Mouse (Mus musculus): Measurements from ENCODE around the gene Serinc2.

The Serinc2 gene

GRCm38 (mm10) chr4:130316691-130317090 lies 37.7 kb upstream of the Serinc2 start:
- H3K4me3 ChIP-seq (replicated peaks; ENCODE audit: low read length): no peak overlapping the region
- no peaks in the 10 kb centered on the region for H3K9me3 ChIP-seq (ENCODE audit: low read length)
- peaks cover 83% of the 10 kb centered on the region for H3K4me1 ChIP-seq (replicated peaks; ENCODE audit: low read depth, low read length)
- no peak for TF ChIP-seq POU5F1 (IDR thresholded peaks at IDR 0.05; ENCODE audit: borderline replicate concordance, low read length)
- no peak for TF ChIP-seq NANOG (IDR thresholded peaks at IDR 0.05; ENCODE audit: borderline replicate concordance, low read length)
- TF ChIP-seq CTCF (conservative IDR thresholded peaks at IDR 0.05; ENCODE audit: low read length): no peak
- peaks cover 97% of the 10 kb centered on the region for H3K36me3 ChIP-seq (ENCODE audit: insufficient read depth, low read length)
- no peaks in the 10 kb centered on the region for H3K27me3 ChIP-seq (ENCODE audit: insufficient read depth, low read length)

GRCm38 (mm10) chr4:130315771-130316527 lies 36.9 kb upstream of the Serinc2 start:
- no peak for TF ChIP-seq NANOG (IDR thresholded peaks at IDR 0.05; ENCODE audit: borderline replicate concordance, low read length)
- TF ChIP-seq POU5F1 (IDR thresholded peaks at IDR 0.05; ENCODE audit: borderline replicate concordance, low read length): no peak
- no peak for TF ChIP-seq CTCF (conservative IDR thresholded peaks at IDR 0.05; ENCODE audit: low read length)
- Histone ChIP-seq H3K9me3 (ENCODE audit: low read length) (no peaks in the 10 kb centered on the region), H3K36me3 (ENCODE audit: insufficient read depth, low read length) (peaks cover 99% of the 10 kb centered on the region), H3K4me1 (replicated peaks; ENCODE audit: low read depth, low read length) (peaks cover 89% of the 10 kb centered on the region), H3K27me3 (ENCODE audit: insufficient read depth, low read length) (no peaks in the 10 kb centered on the region), H3K4me3 (replicated peaks; ENCODE audit: low read length) (peak overlapping the region; percentile 26; the same call in 1 of the 2 replicates)

GRCm38 (mm10) chr4:130313552-130313951 lies 34.5 kb upstream of the Serinc2 start:
- Histone ChIP-seq H3K4me3 (replicated peaks; ENCODE audit: low read length) (no peak overlapping the region), H3K4me1 (replicated peaks; ENCODE audit: low read depth, low read length) (peaks cover 93% of the 10 kb centered on the region), H3K36me3 (ENCODE audit: insufficient read depth, low read length) (peaks cover 88% of the 10 kb centered on the region), H3K9me3 (ENCODE audit: low read length) (no peaks in the 10 kb centered on the region), H3K27me3 (ENCODE audit: insufficient read depth, low read length) (peaks cover 18% of the 10 kb centered on the region)
- no peak for TF ChIP-seq NANOG (IDR thresholded peaks at IDR 0.05; ENCODE audit: borderline replicate concordance, low read length)
- no peak for TF ChIP-seq POU5F1 (IDR thresholded peaks at IDR 0.05; ENCODE audit: borderline replicate concordance, low read length)
- no peak for TF ChIP-seq CTCF (conservative IDR thresholded peaks at IDR 0.05; ENCODE audit: low read length)

GRCm38 (mm10) chr4:130312526-130312925 lies 33.5 kb upstream of the Serinc2 start:
- no peak for TF ChIP-seq CTCF (conservative IDR thresholded peaks at IDR 0.05; ENCODE audit: low read length)
- Histone ChIP-seq H3K4me1 (replicated peaks; ENCODE audit: low read depth, low read length) (peaks cover 91% of the 10 kb centered on the region), H3K9me3 (ENCODE audit: low read length) (no peaks in the 10 kb centered on the region), H3K4me3 (replicated peaks; ENCODE audit: low read length) (no peak overlapping the region), H3K27me3 (ENCODE audit: insufficient read depth, low read length) (peaks cover 23% of the 10 kb centered on the region), H3K36me3 (ENCODE audit: insufficient read depth, low read length) (peaks cover 78% of the 10 kb centered on the region)

- H3K27me3 ChIP-seq (ENCODE audit: insufficient read depth, low read length): peaks cover 27% of the 10 kb centered on the region
- H3K4me1 ChIP-seq (replicated peaks; ENCODE audit: low read depth, low read length): peaks cover 93% of the 10 kb centered on the region
- TF ChIP-seq NANOG (IDR thresholded peaks at IDR 0.05; ENCODE audit: borderline replicate concordance, low read length): no peak
- no peak for TF ChIP-seq POU5F1 (IDR thresholded peaks at IDR 0.05; ENCODE audit: borderline replicate concordance, low read length)
- TF ChIP-seq CTCF (conservative IDR thresholded peaks at IDR 0.05; ENCODE audit: low read length): no peak
- peak overlapping the region; percentile 86 for H3K4me3 ChIP-seq (replicated peaks; ENCODE audit: low read length)
- H3K9me3 ChIP-seq (ENCODE audit: low read length): no peaks in the 10 kb centered on the region
- H3K36me3 ChIP-seq (ENCODE audit: insufficient read depth, low read length): peaks cover 45% of the 10 kb centered on the region
These were observed 30.2 kb upstream of the Serinc2 start for GRCm38 (mm10) chr4:130309254-130309653.

GRCm38 (mm10) chr4:130308231-130309081 lies 29.5 kb upstream of the Serinc2 start, which contains the start of the genes Fabp3 and Gm10570:
Gene Fabp3 (plus strand): TSS chr4:130308595.
Gene Gm10570 (minus strand): TSS chr4:130308674.
- TF ChIP-seq NANOG (IDR thresholded peaks at IDR 0.05; ENCODE audit: borderline replicate concordance, low read length) (no peak), CTCF (conservative IDR thresholded peaks at IDR 0.05; ENCODE audit: low read length) (no peak), POU5F1 (IDR thresholded peaks at IDR 0.05; ENCODE audit: borderline replicate concordance, low read length) (no peak)
- Histone ChIP-seq H3K4me1 (replicated peaks; ENCODE audit: low read depth, low read length) (peaks cover 93% of the 10 kb centered on the region), H3K9me3 (ENCODE audit: low read length) (no peaks in the 10 kb centered on the region), H3K27me3 (ENCODE audit: insufficient read depth, low read length) (peaks cover 27% of the 10 kb centered on the region), H3K4me3 (replicated peaks; ENCODE audit: low read length) (peak within 1 kb of the TSS; percentile 86), H3K36me3 (ENCODE audit: insufficient read depth, low read length) (peaks cover 37% of the 10 kb centered on the region)

- H3K27me3 ChIP-seq (ENCODE audit: insufficient read depth, low read length): peaks cover 27% of the 10 kb centered on the region
- H3K9me3 ChIP-seq (ENCODE audit: low read length): no peaks in the 10 kb centered on the region
- H3K36me3 ChIP-seq (ENCODE audit: insufficient read depth, low read length): peaks cover 31% of the 10 kb centered on the region
- TF ChIP-seq POU5F1 (IDR thresholded peaks at IDR 0.05; ENCODE audit: borderline replicate concordance, low read length) (no peak), CTCF (conservative IDR thresholded peaks at IDR 0.05; ENCODE audit: low read length) (no peak), NANOG (IDR thresholded peaks at IDR 0.05; ENCODE audit: borderline replicate concordance, low read length) (no peak)
- H3K4me1 ChIP-seq (replicated peaks; ENCODE audit: low read depth, low read length): peaks cover 96% of the 10 kb centered on the region
- peak overlapping the region; percentile 86 for H3K4me3 ChIP-seq (replicated peaks; ENCODE audit: low read length)
These were observed 28.8 kb upstream of the Serinc2 start for GRCm38 (mm10) chr4:130307851-130308230.

- Histone ChIP-seq H3K4me1 (replicated peaks; ENCODE audit: low read depth, low read length) (peaks cover 97% of the 10 kb centered on the region), H3K36me3 (ENCODE audit: insufficient read depth, low read length) (peaks cover 22% of the 10 kb centered on the region), H3K27me3 (ENCODE audit: insufficient read depth, low read length) (peaks cover 27% of the 10 kb centered on the region), H3K4me3 (replicated peaks; ENCODE audit: low read length) (peak overlapping the region; percentile 86), H3K9me3 (ENCODE audit: low read length) (no peaks in the 10 kb centered on the region)
- TF ChIP-seq POU5F1 (IDR thresholded peaks at IDR 0.05; ENCODE audit: borderline replicate concordance, low read length) (no peak), NANOG (IDR thresholded peaks at IDR 0.05; ENCODE audit: borderline replicate concordance, low read length) (no peak), CTCF (conservative IDR thresholded peaks at IDR 0.05; ENCODE audit: low read length) (no peak)
These were observed 28.0 kb upstream of the Serinc2 start for GRCm38 (mm10) chr4:130306796-130307630.
